Mouse (Mus musculus) gonadal fat pad, adult 2 months (tissue): ENCODE results near the gene Zbtb20. TPM values are rescaled to one million over a fixed set of nuclear protein-coding genes. Genes with fewer than 3 reads are reported as not detected.

Experiments used
- DNase-seq: peaks from one replicate; pipeline ENCODE4 v3.0.0-alpha.2; 2012; ENCODE audit warnings: low read depth
- polyA plus RNA-seq: library from polyadenylated mRNA; depleted of rRNA; stranded (reverse); fragments of >200 nt; gene quantifications from 2 replicates; pipeline ENCODE4 v1.2.3, GENCODE M21; 2012

Gene Zbtb20
- polyA plus RNA-seq, 1 experiment, result 40.3 TPM

- no peak for DNase-seq
Measured at GRCm38 (mm10) chr16:43448141-43448981, 572.7 kb downstream of the Zbtb20 start.

GRCm38 (mm10) chr16:43454370-43454934 is 578.8 kb downstream of the Zbtb20 start:
- DNase-seq, result no peak

DNA sequence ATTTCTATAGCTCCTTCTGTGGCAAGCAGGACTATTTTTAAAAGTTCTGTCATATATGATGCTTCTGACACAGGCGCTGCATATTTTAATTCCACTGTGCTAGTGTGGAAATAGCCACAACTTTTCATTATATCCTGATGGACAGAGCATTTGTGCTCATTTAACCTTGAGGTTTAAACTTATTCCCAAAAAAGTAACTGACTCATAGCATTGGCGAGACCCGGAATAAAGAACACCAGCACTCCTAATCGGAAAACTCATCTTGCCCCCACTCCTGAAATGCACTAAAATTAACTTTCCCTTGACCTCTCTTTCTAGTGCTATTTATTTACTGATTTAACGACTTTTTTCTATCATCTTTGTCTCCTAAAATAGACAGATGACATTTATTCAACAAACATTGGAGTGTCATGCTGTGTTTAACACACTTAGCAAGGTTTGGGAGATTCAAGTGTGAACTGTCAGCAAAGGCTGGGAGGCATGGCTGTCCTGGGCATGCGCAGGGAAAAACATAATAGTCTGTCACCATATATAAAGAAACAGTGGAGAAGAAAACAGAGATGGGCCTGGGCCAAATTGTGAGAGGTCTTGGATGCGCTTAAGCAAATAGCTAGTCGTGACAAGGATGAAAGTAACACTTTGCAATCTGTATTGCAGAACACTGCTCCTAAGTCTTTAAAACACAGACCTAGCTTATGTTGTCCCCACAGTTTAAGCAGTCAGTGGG is 580.9 kb downstream of the Zbtb20 start:
- DNase-seq, result no peak

DNA sequence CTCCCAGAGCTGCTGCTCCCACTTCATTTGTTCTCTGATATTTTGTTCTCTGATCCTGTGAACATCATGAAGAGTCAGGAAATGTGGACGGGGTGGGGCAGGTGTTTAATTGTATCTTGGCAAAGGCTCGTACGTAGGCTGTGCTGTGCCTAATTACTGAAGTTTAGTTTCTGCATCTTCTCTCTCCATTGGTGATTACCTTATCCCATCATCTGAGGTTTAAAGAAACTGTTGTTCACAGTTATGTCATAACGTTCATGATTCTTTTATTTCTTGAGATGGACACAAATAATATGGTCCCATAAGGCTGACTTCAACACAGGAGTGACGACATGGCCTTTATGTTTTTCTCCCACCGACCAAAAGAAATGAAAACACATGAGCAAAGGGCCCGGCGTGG is 582.1 kb downstream of the Zbtb20 start:
- no peak for DNase-seq

DNA sequence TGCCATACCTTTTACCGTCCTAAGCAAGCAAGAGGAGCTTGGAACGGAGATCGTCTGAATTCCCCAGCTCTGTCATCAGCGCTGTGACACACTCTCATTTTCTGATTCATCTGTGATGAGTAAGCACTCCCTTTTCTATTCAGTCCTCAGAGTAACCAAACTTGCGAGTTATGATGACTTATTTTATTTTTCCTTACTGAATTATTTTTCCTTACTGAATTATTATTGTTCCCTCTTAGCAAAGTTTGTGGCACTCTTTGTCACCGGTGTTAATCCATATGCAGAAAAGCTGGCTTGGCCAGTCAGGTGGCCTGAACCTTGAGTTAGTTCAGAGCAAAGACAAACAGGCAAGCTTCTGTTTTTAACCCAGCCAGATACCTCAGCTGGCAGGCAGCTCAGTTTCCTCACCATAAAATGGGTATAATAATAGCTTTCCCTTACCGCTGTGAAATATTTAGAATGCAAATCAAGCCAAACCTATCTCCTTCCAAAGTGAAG is 583.1 kb downstream of the Zbtb20 start:
- DNase-seq, result peak; percentile 14

- no peak for DNase-seq
Measured at GRCm38 (mm10) chr16:43461745-43462378, 586.2 kb downstream of the Zbtb20 start.

DNA sequence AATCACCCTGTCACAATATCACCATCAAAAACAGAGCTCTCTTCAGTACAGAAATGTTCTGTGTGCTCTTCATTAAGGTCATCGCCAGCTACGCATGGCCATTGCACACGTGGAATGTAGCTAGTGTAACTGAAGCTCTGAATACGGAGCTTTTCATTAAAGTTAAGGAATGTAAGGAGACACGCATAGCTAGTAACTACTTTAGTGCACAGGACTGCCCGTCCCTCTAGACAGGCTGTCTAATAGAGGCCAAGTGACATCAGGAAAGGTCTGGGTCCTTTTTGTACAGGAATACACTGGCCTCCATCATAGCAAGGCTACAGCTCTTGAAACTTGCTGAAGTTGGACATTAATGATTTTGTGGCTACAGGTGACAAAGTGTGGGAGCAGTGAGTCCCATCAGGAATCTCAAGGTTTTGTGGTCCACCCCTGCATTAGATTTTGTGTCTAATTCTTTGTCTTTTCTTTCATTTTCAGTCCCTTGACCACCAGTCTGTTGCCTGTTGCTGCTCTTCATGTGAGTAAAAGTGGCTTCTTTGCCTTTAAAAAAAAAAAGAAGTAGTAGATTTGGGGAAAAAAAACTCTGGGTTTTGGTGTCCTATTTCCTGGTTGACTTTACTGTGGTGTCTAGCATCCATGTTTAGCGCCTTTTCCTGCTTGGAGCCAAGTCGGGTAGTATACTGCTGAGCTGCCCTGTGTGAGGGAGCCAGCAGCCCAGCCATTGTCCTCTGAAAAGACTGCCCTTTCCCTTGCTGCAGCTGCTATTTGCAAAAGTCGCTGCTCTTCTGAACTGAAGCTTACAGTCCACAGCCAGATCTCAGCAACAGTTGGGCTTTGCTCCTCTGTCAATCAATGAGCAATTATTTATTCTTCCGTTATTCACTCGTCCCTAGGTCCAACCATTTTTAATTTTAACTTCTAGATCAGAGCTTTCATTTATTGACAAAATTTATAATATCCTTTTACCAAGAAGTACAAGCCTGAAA is 587.1 kb downstream of the Zbtb20 start:
- no peak for DNase-seq

DNA sequence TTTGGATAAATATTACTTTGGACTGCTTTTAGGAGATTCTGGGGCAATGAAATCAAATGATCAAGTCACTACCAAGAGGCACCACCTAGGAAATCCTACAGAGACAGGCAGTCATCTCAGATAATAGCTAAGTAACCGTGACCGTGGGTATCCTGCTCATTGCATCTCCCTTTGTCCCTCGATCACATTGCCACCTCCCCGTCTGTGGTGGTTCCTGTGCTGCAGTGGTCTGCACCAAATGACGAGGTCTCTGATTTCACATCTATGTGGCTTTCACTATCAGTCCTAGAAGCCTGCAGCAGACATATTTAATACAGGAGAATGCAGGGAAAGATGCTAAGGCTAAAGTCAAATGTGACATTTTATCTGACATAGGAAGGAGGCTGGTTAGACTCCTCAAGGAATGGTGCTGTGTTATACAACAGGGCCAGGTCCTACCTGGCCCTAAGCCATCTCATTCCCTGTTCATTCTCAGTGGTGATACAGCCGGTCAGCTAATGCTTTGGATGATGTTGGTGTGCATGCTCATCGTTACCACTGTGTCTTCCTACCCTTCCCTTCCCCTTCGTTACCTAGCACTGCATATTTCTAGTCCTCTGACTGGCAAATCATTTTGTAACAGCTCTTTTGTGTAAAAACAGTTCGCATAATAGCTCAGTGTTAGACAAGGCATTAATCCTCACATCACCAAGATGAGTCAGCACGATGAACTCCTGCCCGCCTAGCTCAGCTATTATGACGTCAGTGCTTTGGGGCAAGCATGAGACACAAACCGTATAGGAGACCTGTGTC is 588.2 kb downstream of the Zbtb20 start:
- DNase-seq, result peak; percentile 16

DNA sequence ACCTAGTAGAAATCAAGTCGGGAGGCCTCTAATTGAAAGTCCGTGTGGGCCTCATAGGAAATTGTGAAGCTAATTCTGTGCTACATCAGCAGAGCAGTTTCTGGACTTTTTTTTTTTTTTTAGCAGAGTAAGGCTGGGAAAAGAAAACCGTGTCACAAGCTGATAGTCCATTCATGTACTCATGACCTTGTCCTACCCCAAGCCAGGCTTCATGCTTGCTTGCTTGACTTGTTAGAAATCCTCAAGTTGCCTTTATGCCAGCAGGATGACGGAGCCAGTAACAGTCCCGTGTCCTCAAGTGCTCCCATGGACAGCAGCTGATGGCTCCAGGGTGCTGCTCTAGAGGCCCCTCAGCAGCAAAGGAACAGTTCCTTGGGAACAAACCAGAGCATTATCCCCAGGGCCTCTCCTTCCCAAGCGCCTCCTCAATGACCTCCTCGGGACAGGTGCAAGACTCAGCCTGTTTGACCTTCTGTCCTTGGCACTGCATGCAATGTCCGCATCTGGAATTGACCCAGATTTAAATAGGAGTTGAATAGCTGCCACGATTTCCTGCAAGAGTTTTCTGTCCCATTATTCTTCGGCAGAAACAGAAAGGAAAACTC is 588.9 kb downstream of the Zbtb20 start:
- peak; percentile 24 for DNase-seq

DNA sequence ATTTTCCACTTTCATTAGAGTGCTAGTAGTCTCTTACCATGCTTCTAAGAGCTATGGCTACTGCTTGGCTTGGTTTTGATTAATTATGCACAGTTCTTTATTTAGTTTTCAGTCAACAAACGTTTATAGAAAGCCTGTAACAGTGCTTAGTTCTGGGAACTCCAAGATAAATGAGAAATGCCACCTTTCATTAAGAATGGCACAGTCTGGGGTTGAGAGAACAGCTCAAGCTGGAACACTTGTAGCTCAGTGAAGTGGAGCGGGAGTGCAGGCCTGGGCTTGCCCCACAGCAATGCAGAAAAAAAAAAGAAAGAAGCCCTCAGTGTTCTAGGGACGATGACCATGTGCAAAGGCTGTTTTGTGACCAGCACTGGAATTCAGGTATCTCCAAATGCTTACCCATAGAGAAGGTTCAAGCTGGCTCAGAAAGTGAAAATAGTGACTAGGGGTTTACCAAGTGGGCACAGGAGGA is 589.7 kb downstream of the Zbtb20 start:
- no peak for DNase-seq

- DNase-seq, result no peak
Measured at GRCm38 (mm10) chr16:43465921-43466748, 590.5 kb downstream of the Zbtb20 start.

DNA sequence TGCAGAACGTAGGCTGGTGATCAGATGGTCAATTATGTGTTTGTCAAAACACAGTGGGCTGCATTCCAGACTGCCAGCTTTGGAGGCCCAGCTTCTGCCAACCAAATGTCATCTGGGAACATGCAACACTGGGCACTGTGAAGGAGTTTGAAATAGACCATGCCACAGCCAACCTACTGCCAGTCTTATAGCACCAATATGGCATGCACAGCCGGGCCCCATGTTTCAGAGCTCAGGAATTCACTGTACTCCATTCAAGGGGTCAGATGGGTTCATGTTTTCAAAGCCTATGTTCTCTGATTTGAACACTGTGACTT is 591.0 kb downstream of the Zbtb20 start:
- DNase-seq, result no peak

- DNase-seq, result no peak
Measured at GRCm38 (mm10) chr16:43471060-43471459, 595.4 kb downstream of the Zbtb20 start.

DNA sequence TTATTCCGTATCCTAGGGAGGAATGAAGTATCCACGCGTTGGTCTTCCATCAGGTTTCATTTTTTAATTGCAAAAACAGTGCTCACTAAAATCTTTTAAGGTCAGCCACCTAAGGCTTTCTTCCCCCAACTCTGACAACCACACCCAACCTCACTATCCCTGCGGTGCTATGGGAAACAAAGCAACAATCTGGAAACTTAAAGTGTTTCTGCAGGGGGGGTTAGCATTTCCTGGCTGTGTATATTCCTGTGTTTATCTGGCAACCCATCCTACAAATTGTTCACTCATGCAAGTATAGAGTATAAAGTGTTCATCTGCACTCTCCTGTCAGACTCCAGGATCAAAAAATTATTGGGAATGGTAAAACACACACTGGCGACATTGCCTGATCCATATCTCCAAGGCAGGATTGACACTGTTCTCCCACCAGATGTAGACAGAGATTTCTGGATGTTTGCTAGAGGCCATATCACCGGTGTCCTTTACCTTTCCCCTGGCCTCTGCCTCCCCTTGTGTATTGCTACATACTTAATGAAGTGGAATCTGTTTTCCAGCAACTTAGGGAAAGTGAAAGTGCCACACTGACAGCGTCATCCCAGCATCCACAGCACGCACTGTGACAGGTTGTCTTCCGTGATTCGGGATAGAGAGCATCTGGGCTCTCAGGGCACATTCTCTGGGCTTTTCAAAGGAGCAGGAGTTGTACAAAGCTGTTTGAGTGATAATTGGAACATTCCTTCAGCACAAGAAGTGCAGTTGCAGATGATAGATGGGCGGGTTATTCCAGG is 599.5 kb downstream of the Zbtb20 start:
- DNase-seq, result no peak

- DNase-seq, result no peak
Measured at GRCm38 (mm10) chr16:43476921-43477320, 601.2 kb downstream of the Zbtb20 start.

DNA sequence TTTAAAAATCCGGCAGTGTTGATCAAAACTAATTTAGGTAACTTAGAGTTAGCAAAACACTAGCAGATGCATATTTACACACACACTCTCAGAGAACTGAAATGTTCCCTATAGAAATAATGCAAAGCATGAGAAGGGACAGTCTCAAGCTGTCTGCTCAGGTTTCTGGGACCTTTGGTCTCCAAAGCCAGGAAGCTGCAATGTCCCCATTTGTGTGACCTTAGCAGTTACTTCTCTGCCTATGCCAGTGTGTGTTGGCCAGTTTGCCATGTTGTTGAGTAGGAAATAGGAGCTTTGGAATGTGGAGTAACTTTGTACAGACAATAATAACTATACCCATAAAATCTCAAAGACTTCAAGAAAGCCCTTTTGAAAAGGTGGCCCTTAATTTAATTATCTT is 602.7 kb downstream of the Zbtb20 start:
- DNase-seq, result no peak

DNA sequence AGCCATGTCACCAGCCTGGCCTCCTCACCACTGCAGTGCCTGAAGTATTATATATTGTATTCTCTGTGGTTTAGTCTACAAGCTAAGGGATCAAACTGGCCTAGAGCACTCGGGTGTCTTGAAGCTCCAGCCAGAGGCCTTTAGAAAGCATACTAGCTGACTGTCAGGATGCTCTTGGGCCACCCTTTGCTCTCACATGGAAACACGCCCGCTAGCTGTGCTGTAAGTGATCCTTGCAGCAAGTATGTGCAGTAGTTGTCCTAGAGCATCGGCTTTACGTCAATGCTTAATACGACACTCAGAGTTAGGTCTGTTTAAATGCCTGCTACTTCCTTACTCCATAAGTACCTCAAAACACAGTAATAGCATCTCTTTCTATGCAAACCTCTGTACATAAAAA is 604.9 kb downstream of the Zbtb20 start:
- DNase-seq, result no peak

DNA sequence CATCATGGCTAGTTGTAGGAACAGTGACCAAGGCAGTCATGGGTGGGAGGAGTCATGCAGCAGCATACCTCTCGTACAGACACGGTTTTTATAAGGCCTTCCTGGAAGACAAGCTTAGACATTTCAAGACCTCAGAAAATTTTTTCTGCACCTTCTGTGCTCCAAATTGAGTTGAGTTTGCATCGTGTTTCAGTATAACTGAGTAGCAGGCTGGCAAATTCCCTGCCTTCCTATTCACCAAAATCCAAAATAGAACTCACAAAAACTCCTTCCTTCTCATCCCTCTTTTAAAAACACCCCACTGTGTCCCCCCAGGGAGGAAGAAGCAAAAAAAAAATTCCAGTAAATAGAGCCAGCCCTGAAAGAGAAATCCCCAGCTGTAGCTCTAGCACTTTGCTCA is 606.4 kb downstream of the Zbtb20 start:
- DNase-seq, result no peak
